Mouse (Mus musculus) spleen, adult 2 months (tissue): Measurements from ENCODE around the gene Pfn3.

Source experiments
- CTCF ChIP-seq: fragments of 200-500 bp; IDR thresholded peaks from 2 replicates; pipeline ENCODE4 v1.5.1; 2011; ENCODE audit warnings: mild to moderate bottlenecking, inconsistent platforms; ENCODE audit not compliant: insufficient read depth, insufficient read length, insufficient replicate concordance; ENCODE audit errors: extremely low read depth
- POLR2A ChIP-seq: fragments of 200-500 bp; IDR thresholded peaks from 2 replicates; pipeline ENCODE4 v1.6.1; 2011; ENCODE audit warnings: low read depth, low read length, inconsistent platforms

DNA sequence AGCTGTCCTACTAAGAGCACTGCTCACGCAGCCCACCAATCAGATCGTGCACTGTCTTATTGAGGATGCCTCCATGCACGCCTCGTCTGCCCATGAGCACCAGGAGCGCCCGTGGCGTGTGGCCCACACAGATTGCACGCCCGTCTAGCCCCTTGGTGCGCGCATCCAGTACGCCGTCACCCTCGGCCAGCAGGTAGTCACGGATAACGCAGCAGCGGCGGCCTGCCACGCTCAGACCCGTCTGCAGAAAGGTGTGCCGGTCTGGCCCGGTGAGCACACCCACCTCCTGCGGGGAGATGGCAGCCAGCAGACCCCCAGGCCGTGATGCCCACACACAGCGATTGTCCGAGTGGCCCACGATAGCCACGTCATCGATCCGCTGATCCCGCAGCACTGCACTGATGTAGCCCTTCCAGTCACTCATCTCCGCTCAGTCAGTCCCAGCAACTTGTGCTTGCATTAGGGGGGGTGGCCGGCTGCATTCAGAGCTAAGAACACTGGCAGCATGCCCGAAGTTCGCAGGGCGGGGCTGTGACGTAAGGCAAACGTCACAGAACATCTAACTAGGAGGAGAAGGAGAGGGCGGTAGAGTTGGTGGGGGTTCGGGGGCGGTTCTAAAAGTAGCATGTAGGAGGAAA is at the start of gene Pfn3:
- TF ChIP-seq CTCF (no peak), POLR2A (no peak)
